Mouse (Mus musculus) limb, embryonic 14.5 days (tissue): ENCODE measurements around the gene Gm9745. TPM values are rescaled to one million over a fixed set of nuclear protein-coding genes. Genes with fewer than 3 reads are reported as not detected.
"Not testable (repeated sequence)": the region's sequence is repeated elsewhere in the genome, so short reads cannot be mapped to it uniquely, and the experiment has no call there.

ENCODE experiments used
- ATAC-seq: fragments of 200-750 bp; cut with Nextera tagmentation; 2 replicates; pipeline ENCODE4 v1.8.0; 2017; ENCODE audit warnings: low read depth, moderate number of reproducible peaks, moderate TSS enrichment; ENCODE audit not compliant: low FRiP score
- DNase-seq: peaks from one replicate; pipeline ENCODE4 v3.0.0-alpha.2; 2015; ENCODE audit warnings: low spot score
- H3K27ac ChIP-seq: fragments of 300-500 bp; sonication (generic); replicated peaks from 2 replicates; pipeline ENCODE4 v1.5.1; 2014; ENCODE audit warnings: low read depth, mild to moderate bottlenecking, low read length, moderate library complexity, mixed read lengths
- H3K27me3 ChIP-seq: fragments of 300-500 bp; sonication (generic); 2 replicates; pipeline ENCODE4 v1.6.1; 2014; ENCODE audit warnings: low read length, mixed read lengths; ENCODE audit not compliant: control insufficient read depth, insufficient read depth
- H3K36me3 ChIP-seq: fragments of 300-500 bp; sonication (generic); 2 replicates; pipeline ENCODE4 v1.6.1; 2014; ENCODE audit warnings: mild to moderate bottlenecking, low read length, moderate library complexity, mixed read lengths; ENCODE audit not compliant: control insufficient read depth, insufficient read depth
- H3K4me1 ChIP-seq: fragments of 300-500 bp; sonication (generic); 2 replicates; pipeline ENCODE4 v1.6.1; 2014; ENCODE audit warnings: antibody characterized with exemption, low read length, mixed read lengths; ENCODE audit not compliant: control insufficient read depth, insufficient read depth
- H3K4me2 ChIP-seq: fragments of 300-500 bp; sonication (generic); replicated peaks from 2 replicates; pipeline ENCODE4 v1.6.1; 2014; ENCODE audit warnings: low read depth, mild to moderate bottlenecking, low read length, moderate library complexity; ENCODE audit not compliant: severe bottlenecking
- H3K4me3 ChIP-seq: fragments of 300-500 bp; sonication (generic); replicated peaks from 2 replicates; pipeline ENCODE4 v1.5.1; 2014; ENCODE audit warnings: low read length
- H3K9ac ChIP-seq: fragments of 300-500 bp; sonication (generic); 2 replicates; pipeline ENCODE4 v1.6.1; 2014; ENCODE audit warnings: mild to moderate bottlenecking, low read depth, low read length, moderate library complexity; ENCODE audit not compliant: severe bottlenecking
- H3K9me3 ChIP-seq: fragments of 300-500 bp; sonication (generic); 2 replicates; pipeline ENCODE4 v1.6.1; 2016; ENCODE audit warnings: low read length; ENCODE audit not compliant: control insufficient read depth
- POLR2A ChIP-seq: fragments of 200-500 bp; IDR thresholded peaks from 2 replicates; pipeline ENCODE4 v1.8.0; 2012; ENCODE audit warnings: inconsistent platforms, mild to moderate bottlenecking, moderate library complexity, borderline replicate concordance; ENCODE audit not compliant: insufficient read depth, insufficient read length; ENCODE audit errors: extremely low read depth
- WGBS: fragments of 180-500 bp; shearing (Covaris S2); extraction: QIAGEN DNeasy Blood & Tissue Kit; methylation state at CpG from one replicate; pipeline ENCODE4 v1.1.7; 2014; 5-methylcytosine and 5-hydroxymethylcytosine counted together
- polyA plus RNA-seq, 2 experiments: library from polyadenylated mRNA; depleted of rRNA in 1 of 2; stranded (reverse) in 1 of 2; unstranded in 1 of 2; fragments of >200 nt; fragmentation: Nextera tagmentation in 1 of 2; extraction: Ambion mirVana in 1 of 2; gene quantifications; 2 replicates each; pipeline versions ENCODE4 v1.2.1 to v1.2.3; 2012 to 2014

Gm9745 gene
- polyA plus RNA-seq, 2 experiments: not detected

GRCm38 (mm10) chr13:8972972-8973371 lies 24.9 kb upstream of the Gm9745 start:
- H3K27ac ChIP-seq: no peak overlapping the region
- no peak overlapping the region for H3K4me3 ChIP-seq
- DNase-seq: peak; percentile 1
- no peaks in the 10 kb centered on the region for H3K4me1 ChIP-seq
- 89% methylated on average over 3 of the region's 3 CpGs for WGBS
- peaks cover 88% of the 10 kb centered on the region for H3K36me3 ChIP-seq
- no peak for TF ChIP-seq POLR2A
- no peaks in the 10 kb centered on the region for H3K9me3 ChIP-seq
- H3K27me3 ChIP-seq: no peaks in the 10 kb centered on the region
- no peak overlapping the region for H3K4me2 ChIP-seq
- H3K9ac ChIP-seq: no peak overlapping the region
- no peak for ATAC-seq

GRCm38 (mm10) chr13:8972369-8972768 lies 24.3 kb upstream of the Gm9745 start:
- DNase-seq (peak; percentile 1), ATAC-seq (no peak)
- Histone ChIP-seq H3K36me3 (peaks cover 82% of the 10 kb centered on the region), H3K27ac (no peak overlapping the region), H3K9me3 (no peaks in the 10 kb centered on the region), H3K4me1 (no peaks in the 10 kb centered on the region), H3K4me3 (no peak overlapping the region), H3K4me2 (no peak overlapping the region), H3K27me3 (no peaks in the 10 kb centered on the region), H3K9ac (no peak overlapping the region)
- TF ChIP-seq POLR2A: no peak

GRCm38 (mm10) chr13:8967742-8968141 lies 19.7 kb upstream of the Gm9745 start:
- Histone ChIP-seq H3K27ac (no peak overlapping the region), H3K9ac (no peak overlapping the region), H3K4me1 (no peaks in the 10 kb centered on the region), H3K9me3 (no peaks in the 10 kb centered on the region), H3K36me3 (peaks cover 35% of the 10 kb centered on the region), H3K27me3 (no peaks in the 10 kb centered on the region), H3K4me3 (no peak overlapping the region), H3K4me2 (no peak overlapping the region)
- ATAC-seq (no peak), DNase-seq (peak; percentile 1)
- 86% methylated on average over 8 of the region's 8 CpGs for WGBS
- no peak for TF ChIP-seq POLR2A

- no peak for TF ChIP-seq POLR2A
- Histone ChIP-seq H3K9me3 (no peaks in the 10 kb centered on the region), H3K27ac (no peak overlapping the region), H3K4me3 (no peak overlapping the region), H3K27me3 (no peaks in the 10 kb centered on the region), H3K36me3 (peaks cover 19% of the 10 kb centered on the region), H3K9ac (no peak overlapping the region), H3K4me1 (no peaks in the 10 kb centered on the region), H3K4me2 (no peak overlapping the region)
- 90% methylated on average over 5 of the region's 5 CpGs for WGBS
- ATAC-seq (no peak), DNase-seq (peak; percentile 1)
Measured at GRCm38 (mm10) chr13:8965224-8965623, 17.2 kb upstream of the Gm9745 start.

- not testable (repeated sequence) for H3K27me3 ChIP-seq, H3K4me1 ChIP-seq, H3K4me2 ChIP-seq, ATAC-seq, H3K4me3 ChIP-seq, H3K9me3 ChIP-seq, H3K9ac ChIP-seq, H3K27ac ChIP-seq, H3K36me3 ChIP-seq
- DNase-seq: peak; percentile 1
- WGBS: 33% methylated on average over 5 of the region's 5 CpGs
Measured at GRCm38 (mm10) chr13:8962266-8962665, 14.2 kb upstream of the Gm9745 start.

GRCm38 (mm10) chr13:8961128-8961888 lies 13.3 kb upstream of the Gm9745 start:
- 53% methylated on average over 2 of the region's 3 CpGs for WGBS
- not testable (repeated sequence) for H3K9ac ChIP-seq, H3K4me3 ChIP-seq, H3K9me3 ChIP-seq, H3K4me1 ChIP-seq, H3K27ac ChIP-seq, ATAC-seq, H3K27me3 ChIP-seq, H3K4me2 ChIP-seq, H3K36me3 ChIP-seq
- peak; percentile 1 for DNase-seq

GRCm38 (mm10) chr13:8959554-8959953 lies 11.5 kb upstream of the Gm9745 start:
- not testable (repeated sequence) for H3K9me3 ChIP-seq, H3K4me1 ChIP-seq, H3K9ac ChIP-seq, H3K4me2 ChIP-seq, H3K36me3 ChIP-seq, H3K27me3 ChIP-seq, H3K27ac ChIP-seq, H3K4me3 ChIP-seq
- peak; percentile 2 for DNase-seq
- peak; percentile 44; the same call in 1 of the 2 replicates for ATAC-seq
- 87% methylated on average over 5 of the region's 6 CpGs for WGBS

GRCm38 (mm10) chr13:8959058-8959457 lies 11.0 kb upstream of the Gm9745 start:
- not testable (repeated sequence) for H3K27me3 ChIP-seq, H3K4me2 ChIP-seq, H3K4me1 ChIP-seq, H3K36me3 ChIP-seq, DNase-seq, H3K9ac ChIP-seq, ATAC-seq, H3K9me3 ChIP-seq, H3K4me3 ChIP-seq, H3K27ac ChIP-seq
- WGBS: no CpG with 5 or more reads among the region's 5 CpGs
